Mouse (Mus musculus) layer of hippocampus, adult 2 months (tissue): ENCODE results near the gene Gm13278. TPM values are rescaled to one million over a fixed set of nuclear protein-coding genes. Genes with fewer than 3 reads are reported as not detected.
"Not testable (repeated sequence)": the region's sequence is repeated elsewhere in the genome, so short reads cannot be mapped to it uniquely, and the experiment has no call there.

ENCODE experiments used
- DNase-seq, 2 experiments: peaks; one replicate each; pipeline ENCODE4 v3.0.0; 2022; ENCODE audit warnings: low spot score in 2 of 2
- H3K27ac ChIP-seq: fragments of 200-600 bp; 2 replicates; pipeline ENCODE4 v1.8.1; 2022
- H3K4me3 ChIP-seq: fragments of 200-600 bp; 2 replicates; pipeline ENCODE4 v1.8.1; 2022; ENCODE audit warnings: mild to moderate bottlenecking
- CTCF ChIP-seq: fragments of 200-600 bp; conservative IDR thresholded peaks from 2 replicates; pipeline ENCODE4 v1.8.1; 2022; ENCODE audit warnings: antibody characterized with exemption, mild to moderate bottlenecking, moderate library complexity
- total RNA-seq, 2 experiments: library from RNA; stranded (reverse); gene quantifications; 2 replicates each; pipeline ENCODE4 v1.2.3; 2021

Gene Gm13278
- total RNA-seq, 2 experiments from 2014 or later = not detected

GRCm38 (mm10) chr4:88763384-88764018 is 27.8 kb upstream of the Gm13278 start:
- DNase-seq = peak; percentile 16 to 25
- peak overlapping the region; percentile 29; the same call in 1 of the 2 replicates for H3K4me3 ChIP-seq
- peak; percentile 71 for TF ChIP-seq CTCF

DNA sequence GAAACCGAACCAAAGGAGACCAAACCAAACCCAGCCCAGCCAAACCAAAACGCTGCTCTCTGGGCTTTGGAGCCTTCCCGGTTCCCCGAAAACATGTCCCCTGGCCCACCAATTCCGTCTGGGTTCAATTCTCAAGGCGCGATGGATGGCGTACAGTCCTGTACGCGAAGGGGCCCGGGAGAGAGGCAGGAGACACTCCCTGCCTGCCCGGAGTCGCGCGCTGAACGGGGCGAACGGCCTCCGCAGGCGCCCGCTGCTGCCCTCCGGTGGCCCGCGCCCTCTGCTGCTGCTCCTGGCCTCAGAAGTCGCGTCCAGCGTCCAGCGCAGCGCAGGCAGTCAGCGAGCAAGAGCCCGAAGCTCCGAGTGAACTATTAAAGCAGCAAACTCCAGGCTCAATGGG is 17.8 kb upstream of the Gm13278 start, which contains the start of gene Gm13290:
Gm13290 (plus strand) TSS at position 301 of the 400 bp plus-strand sequence.
- H3K4me3 ChIP-seq, H3K27ac ChIP-seq, DNase-seq: not testable (repeated sequence)

More at GRCm38 (mm10) chr4:88763384-88764018, 27.8 kb upstream of the Gm13278 start:
- H3K27ac ChIP-seq = not testable (repeated sequence)

DNA sequence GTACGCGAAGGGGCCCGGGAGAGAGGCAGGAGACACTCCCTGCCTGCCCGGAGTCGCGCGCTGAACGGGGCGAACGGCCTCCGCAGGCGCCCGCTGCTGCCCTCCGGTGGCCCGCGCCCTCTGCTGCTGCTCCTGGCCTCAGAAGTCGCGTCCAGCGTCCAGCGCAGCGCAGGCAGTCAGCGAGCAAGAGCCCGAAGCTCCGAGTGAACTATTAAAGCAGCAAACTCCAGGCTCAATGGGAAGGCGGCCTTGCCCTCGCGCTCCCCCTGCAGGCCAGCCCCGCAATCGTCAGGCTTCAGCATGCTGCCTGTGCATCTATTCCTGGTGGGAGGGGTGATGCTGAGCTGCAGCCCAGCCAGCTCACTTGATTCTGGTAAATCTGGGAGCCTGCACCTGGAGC is 14.7 kb upstream of the Gm13278 start, which contains the start of gene Gm13289:
Gm13289 (plus strand) TSS at position 301 of the 400 bp plus-strand sequence.
- H3K27ac ChIP-seq, DNase-seq: not testable (repeated sequence)

GRCm38 (mm10) chr4:88779550-88779949 is 11.8 kb upstream of the Gm13278 start, which contains the start of gene Gm13272:
TSS of gene Gm13272 (plus strand) at chr4:88779850.
- H3K27ac ChIP-seq, H3K4me3 ChIP-seq, DNase-seq: not testable (repeated sequence)

More for the DNA sequence above, 14.7 kb upstream of the Gm13278 start, which contains the start of gene Gm13289:
- not testable (repeated sequence) for H3K4me3 ChIP-seq

DNA sequence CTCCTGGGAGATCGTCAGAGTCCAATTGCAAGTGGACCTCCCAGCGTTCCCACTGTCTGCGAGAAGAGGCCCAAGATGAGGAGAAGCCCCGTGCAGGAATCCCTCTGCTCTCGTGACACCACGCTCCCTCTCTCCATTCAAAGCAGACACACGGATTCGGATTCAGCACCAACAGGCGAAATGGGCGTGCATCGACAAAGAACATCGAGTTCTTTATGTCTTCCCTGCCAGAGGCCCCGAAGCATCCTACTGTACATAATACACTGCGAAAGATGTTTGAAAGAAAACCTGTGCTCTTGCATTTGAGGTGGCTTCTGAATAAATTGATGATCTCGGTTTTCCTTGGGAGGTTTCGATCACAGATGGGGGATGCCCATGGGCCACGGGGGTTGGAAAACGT is 11.0 kb upstream of the Gm13278 start:
- DNase-seq, H3K4me3 ChIP-seq, H3K27ac ChIP-seq: not testable (repeated sequence)

- not testable (repeated sequence) for H3K4me3 ChIP-seq, H3K27ac ChIP-seq, DNase-seq
These were observed 9.5 kb upstream of the Gm13278 start, which contains the start of gene Ifnz for GRCm38 (mm10) chr4:88781831-88782230. TSS of gene Ifnz (plus strand) at chr4:88782131.

GRCm38 (mm10) chr4:88782335-88782734 is 9.0 kb upstream of the Gm13278 start:
- not testable (repeated sequence) for H3K4me3 ChIP-seq, H3K27ac ChIP-seq, DNase-seq
- TF ChIP-seq CTCF = peak; percentile 23

GRCm38 (mm10) chr4:88785409-88785808 is 5.9 kb upstream of the Gm13278 start, which contains the start of gene Gm13276:
TSS of gene Gm13276 (plus strand) at chr4:88785709.
- not testable (repeated sequence) for H3K27ac ChIP-seq, DNase-seq, H3K4me3 ChIP-seq

DNA sequence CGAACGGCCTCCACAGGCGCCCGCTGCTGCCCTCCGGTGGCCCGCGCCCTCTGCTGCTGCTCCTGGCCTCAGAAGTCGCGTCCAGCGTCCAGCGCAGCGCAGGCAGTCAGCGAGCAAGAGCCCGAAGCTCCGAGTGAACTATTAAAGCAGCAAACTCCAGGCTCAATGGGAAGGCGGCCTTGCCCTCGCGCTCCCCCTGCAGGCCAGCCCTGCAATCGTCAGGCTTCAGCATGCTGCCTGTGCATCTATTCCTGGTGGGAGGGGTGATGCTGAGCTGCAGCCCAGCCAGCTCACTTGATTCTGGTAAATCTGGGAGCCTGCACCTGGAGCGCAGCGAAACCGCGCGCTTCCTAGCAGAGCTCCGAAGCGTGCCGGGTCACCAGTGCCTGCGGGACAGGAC is 2.9 kb upstream of the Gm13278 start, which contains the start of gene Gm13277:
Gm13277 (plus strand) TSS at position 231 of the 400 bp plus-strand sequence.
- peak; percentile 58 to 66 for DNase-seq
- TF ChIP-seq CTCF = peak; percentile 58
- H3K27ac ChIP-seq, H3K4me3 ChIP-seq: not testable (repeated sequence)

DNA sequence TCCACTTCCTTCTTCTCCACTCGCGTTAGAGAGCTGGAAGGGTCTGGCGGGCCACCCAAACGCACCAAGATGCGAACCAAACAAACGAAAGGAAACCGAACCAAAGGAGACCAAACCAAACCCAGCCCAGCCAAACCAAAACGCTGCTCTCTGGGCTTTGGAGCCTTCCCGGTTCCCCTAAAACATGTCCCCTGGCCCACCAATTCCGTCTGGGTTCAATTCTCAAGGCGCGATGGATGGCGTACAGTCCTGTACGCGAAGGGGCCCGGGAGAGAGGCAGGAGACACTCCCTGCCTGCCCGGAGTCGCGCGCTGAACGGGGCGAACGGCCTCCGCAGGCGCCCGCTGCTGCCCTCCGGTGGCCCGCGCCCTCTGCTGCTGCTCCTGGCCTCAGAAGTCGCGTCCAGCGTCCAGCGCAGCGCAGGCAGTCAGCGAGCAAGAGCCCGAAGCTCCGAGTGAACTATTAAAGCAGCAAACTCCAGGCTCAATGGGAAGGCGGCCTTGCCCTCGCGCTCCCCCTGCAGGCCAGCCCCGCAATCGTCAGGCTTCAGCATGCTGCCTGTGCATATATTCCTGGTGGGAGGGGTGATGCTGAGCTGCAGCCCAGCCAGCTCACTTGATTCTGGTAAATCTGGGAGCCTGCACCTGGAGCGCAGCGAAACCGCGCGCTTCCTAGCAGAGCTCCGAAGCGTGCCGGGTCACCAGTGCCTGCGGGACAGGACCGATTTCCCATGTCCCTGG is 2.8 kb downstream of the Gm13278 start, which contains the start of gene Gm13275:
Gm13275 (plus strand) TSS at position 552 of the 740 bp plus-strand sequence.
- peak within 1 kb of the TSS; percentile 14 for H3K4me3 ChIP-seq
- peak; percentile 57 for TF ChIP-seq CTCF
- not testable (repeated sequence) for H3K27ac ChIP-seq
- peak; percentile 41 to 60 for DNase-seq

DNA sequence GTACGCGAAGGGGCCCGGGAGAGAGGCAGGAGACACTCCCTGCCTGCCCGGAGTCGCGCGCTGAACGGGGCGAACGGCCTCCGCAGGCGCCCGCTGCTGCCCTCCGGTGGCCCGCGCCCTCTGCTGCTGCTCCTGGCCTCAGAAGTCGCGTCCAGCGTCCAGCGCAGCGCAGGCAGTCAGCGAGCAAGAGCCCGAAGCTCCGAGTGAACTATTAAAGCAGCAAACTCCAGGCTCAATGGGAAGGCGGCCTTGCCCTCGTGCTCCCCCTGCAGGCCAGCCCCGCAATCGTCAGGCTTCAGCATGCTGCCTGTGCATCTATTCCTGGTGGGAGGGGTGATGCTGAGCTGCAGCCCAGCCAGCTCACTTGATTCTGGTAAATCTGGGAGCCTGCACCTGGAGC is 5.7 kb downstream of the Gm13278 start, which contains the start of gene Gm13279:
Gm13279 (plus strand) TSS at position 301 of the 400 bp plus-strand sequence.
- DNase-seq, H3K4me3 ChIP-seq, H3K27ac ChIP-seq: not testable (repeated sequence)

DNA sequence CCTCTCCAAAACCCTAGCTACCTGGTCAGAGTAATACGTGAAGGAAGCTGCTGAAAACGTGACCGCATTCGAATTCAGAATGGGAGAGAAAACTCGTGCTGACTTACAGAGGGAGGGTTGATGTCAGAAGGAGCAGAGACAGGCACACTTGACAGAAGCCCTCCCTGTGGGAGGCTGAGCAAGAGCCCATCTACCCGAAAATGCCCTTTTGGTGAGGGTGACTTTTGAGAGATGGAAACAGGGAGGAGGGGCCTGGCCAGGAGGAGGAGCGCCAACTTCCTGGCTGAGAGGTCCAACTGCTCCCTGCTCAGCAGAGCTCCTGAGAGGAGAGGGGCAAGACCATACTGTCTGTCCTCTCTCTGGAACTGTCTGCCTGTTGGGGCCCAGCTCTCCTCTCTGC is 8.0 kb downstream of the Gm13278 start, which contains the start of gene Gm13285:
Gm13285 (plus strand) TSS at position 301 of the 400 bp plus-strand sequence.
- not testable (repeated sequence) for DNase-seq, H3K27ac ChIP-seq, H3K4me3 ChIP-seq

GRCm38 (mm10) chr4:88802954-88803353 is 11.6 kb downstream of the Gm13278 start, which contains the start of gene Gm13287:
TSS of gene Gm13287 (plus strand) at chr4:88803254.
- DNase-seq, H3K4me3 ChIP-seq, H3K27ac ChIP-seq: not testable (repeated sequence)

DNA sequence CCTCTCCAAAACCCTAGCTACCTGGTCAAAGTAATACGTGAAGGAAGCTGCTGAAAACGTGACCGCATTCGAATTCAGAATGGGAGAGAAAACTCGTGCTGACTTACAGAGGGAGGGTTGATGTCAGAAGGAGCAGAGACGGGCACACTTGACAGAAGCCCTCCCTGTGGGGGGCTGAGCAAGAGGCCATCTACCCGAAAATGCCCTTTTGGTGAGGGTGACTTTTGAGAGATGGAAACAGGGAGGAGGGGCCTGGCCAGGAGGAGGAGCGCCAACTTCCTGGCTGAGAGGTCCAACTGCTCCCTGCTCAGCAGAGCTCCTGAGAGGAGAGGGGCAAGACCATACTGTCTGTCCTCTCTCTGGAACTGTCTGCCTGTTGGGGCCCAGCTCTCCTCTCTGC is 13.9 kb downstream of the Gm13278 start, which contains the start of gene Gm13288:
Gm13288 (plus strand) TSS at position 301 of the 400 bp plus-strand sequence.
- not testable (repeated sequence) for H3K27ac ChIP-seq, DNase-seq, H3K4me3 ChIP-seq
